Mouse (Mus musculus): ENCODE measurements around the gene Psme3. TPM values are rescaled to one million over a fixed set of nuclear protein-coding genes. Genes with fewer than 3 reads are reported as not detected.

Psme3 gene
- 138 and 148 TPM in 2 replicates for polyA plus RNA-seq (2015; fragmentation: Nextera tagmentation; extraction: Ambion mirVana)

DNA sequence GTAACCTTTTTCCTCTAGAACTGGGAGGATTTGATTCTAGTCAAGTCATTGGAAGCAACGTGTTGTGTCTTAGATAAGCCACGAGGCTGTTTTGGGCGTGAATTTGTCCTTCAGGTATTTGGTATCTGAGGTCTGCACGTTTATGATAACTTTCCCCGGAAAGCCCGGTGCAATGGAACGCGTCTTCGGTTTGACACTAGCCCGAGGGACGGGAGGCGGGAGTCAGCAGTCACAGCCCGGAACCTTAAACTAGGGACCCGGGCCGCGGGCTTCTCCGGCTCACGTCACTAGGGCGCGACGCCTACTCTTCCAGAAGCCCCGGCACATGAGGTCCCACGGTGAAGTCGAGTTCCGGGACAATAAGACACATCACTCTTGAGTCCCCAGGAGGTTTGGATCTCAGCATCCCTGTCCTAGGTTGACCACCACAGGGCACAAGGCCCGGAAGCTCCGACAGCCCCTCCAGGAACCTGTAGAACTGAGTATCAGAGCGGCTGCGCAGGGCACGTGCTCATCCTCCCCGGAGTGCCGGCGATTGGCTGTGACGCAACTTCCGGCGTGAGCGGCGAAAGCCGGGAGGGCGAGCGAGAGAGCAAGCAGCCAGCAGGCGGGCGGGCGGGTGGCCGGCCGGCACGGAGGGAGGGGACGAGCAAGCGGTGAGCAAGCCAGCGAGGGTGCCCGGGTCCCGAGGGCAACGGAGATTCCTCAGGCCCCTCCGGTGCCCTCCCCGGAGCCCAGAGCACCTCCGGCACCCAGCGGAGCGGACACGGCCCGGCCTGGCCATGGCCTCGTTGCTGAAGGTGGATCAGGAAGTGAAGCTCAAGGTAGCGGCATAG is at the start of gene Psme3:
Psme3 (plus strand) TSS at position 549 of the 836 bp plus-strand sequence.
- Histone ChIP-seq H3K36me3 (peaks cover 31% of the 10 kb centered on the region), H3K27me3 (no peaks in the 10 kb centered on the region), H3K4me1 (peaks cover 14% of the 10 kb centered on the region), H3K27ac (peak within 1 kb of the TSS; percentile 73), H3K9ac (peak within 1 kb of the TSS; percentile 92), H3K9me3 (no peaks in the 10 kb centered on the region), H3K4me2 (peak within 1 kb of the TSS; percentile 98), H3K4me3 (peak within 1 kb of the TSS; percentile 83)
- under 1% methylated on average over 62 of the region's 62 CpGs for WGBS
- peak; percentile 85 for ATAC-seq (ENCODE audit: insufficient number of reproducible peaks, insufficient read depth, low FRiP score, low TSS enrichment, low read depth)

DNA sequence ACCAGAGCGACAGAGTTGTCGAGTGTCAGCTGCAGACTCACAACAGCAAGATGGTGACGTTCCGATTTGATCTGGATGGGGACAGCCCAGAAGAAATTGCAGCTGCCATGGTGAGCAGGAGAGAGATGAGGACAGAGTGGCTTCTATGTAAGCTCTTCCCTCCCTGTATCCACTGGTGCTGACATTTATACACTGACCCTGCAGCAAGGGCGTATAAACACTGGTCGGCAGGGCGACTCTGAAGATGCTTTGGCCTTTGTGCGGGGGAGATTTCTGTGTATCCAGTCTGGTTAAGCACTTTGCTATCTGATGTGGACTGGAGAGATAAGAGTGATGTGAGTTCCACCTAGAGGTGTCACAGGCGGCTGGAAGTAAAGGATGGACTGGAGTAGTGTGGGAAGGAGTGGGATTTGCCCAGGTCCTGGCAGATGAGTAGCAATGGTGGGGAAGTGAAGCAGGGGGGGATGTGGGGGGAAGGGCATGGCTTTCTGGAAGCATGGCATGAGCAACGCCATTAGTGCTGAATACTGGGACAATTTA is 46.4 kb upstream of the Psme3 start:
- no peak overlapping the region for H3K4me2 ChIP-seq
- ATAC-seq (ENCODE audit: insufficient number of reproducible peaks, insufficient read depth, low FRiP score, low TSS enrichment, low read depth), result no peak
- peaks cover 44% of the 10 kb centered on the region for H3K27me3 ChIP-seq
- H3K4me3 ChIP-seq, result no peak overlapping the region
- H3K36me3 ChIP-seq, result no peaks in the 10 kb centered on the region
- WGBS, result 31% methylated on average over 10 of the region's 10 CpGs
- H3K9ac ChIP-seq, result no peak overlapping the region
- H3K4me1 ChIP-seq, result peaks cover 9% of the 10 kb centered on the region
- H3K9me3 ChIP-seq, result no peaks in the 10 kb centered on the region
- H3K27ac ChIP-seq, result no peak overlapping the region

DNA sequence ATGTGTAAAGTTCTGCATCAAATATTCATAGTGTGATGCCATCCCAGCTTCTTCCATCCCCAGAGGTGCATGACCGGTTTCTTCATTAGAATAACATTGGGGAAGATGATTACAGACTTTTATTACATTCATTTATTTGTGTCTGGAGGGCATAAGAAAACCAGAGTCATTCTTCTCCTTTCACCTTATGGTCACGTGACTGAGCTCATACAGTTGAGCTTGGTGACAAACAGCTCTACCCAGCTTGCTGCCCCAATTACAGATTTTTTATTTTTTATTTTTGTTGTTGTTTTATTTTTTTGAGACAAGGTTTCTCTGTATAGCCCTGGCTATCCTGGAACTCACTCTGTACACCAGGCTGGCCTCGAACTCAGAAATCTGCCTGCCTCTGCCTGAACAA is 43.6 kb upstream of the Psme3 start:
- Histone ChIP-seq H3K36me3 (peaks cover 12% of the 10 kb centered on the region; the same call in 1 of the 2 replicates), H3K4me1 (peaks cover 16% of the 10 kb centered on the region), H3K4me2 (no peak overlapping the region), H3K27me3 (peaks cover 21% of the 10 kb centered on the region), H3K27ac (no peak overlapping the region), H3K9ac (no peak overlapping the region), H3K4me3 (no peak overlapping the region), H3K9me3 (no peaks in the 10 kb centered on the region)
- no peak for ATAC-seq (ENCODE audit: insufficient number of reproducible peaks, insufficient read depth, low FRiP score, low TSS enrichment, low read depth)
- 86% methylated on average over 3 of the region's 3 CpGs for WGBS

DNA sequence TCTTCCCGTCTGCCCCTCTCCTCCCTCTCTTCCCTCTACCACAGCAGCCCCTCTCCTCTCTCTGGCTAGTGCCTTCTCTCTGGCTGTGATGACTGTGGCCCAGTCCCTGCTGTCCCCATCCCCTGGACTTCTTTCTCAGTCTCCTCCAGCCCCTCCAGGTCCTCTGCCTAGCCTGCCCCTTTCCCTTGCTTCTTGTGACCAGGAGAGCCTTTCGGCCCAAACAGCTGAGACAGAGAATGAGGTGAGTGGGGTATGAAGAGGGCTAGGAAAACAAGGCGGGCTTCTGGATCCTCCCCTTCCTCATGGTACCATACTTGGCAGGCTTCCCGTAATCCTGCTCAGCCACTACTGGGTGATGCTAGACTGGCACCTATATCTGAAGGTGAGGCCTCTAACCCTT is 40.7 kb upstream of the Psme3 start:
- Histone ChIP-seq H3K4me2 (no peak overlapping the region), H3K36me3 (peaks cover 12% of the 10 kb centered on the region; the same call in 1 of the 2 replicates), H3K27ac (no peak overlapping the region), H3K9ac (no peak overlapping the region), H3K9me3 (no peaks in the 10 kb centered on the region), H3K27me3 (0 out of 2 replicates have a peak, but pooled peaks cover 8% of the 10 kb centered on the region), H3K4me1 (peaks cover 30% of the 10 kb centered on the region), H3K4me3 (no peak overlapping the region)
- 77% methylated on average over 4 of the region's 4 CpGs for WGBS
- no peak for ATAC-seq (ENCODE audit: insufficient number of reproducible peaks, insufficient read depth, low FRiP score, low TSS enrichment, low read depth)

DNA sequence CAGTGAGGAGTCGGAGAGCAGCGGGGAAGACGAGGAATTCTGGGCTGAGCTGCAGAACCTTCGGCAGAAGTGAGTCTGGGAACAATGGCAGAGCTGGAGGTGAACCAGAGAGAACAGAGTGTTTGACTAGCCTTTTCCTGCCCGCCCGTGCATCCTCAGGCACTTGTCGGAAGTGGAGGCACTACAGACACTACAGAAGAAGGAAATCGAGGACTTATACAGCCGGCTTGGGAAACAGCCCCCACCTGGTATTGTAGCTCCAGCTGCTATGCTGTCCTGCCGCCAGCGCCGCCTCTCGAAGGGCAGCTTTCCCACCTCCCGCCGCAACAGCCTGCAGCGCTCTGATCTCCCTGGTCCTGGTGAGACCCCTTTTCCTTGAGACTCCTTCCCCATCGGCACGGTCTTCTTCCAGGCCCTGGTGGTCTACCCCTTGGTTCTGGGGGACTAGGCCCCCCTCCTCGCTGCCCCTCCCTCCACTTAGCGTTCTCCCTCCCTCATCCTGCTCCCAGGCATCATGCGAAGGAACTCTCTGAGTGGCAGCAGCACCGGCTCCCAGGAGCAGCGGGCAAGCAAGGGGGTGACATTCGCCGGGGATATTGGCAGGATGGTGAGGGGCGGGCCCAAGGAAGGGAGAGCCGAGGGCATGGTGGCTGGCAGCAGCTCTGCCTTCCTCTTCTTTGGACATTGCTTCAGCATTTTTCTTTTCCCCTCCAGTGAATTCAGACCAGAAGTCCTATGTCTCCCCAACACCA is 39.5 kb upstream of the Psme3 start:
- Histone ChIP-seq H3K4me3 (peak overlapping the region; percentile 16; the same call in 1 of the 2 replicates), H3K27ac (no peak overlapping the region), H3K9ac (peak overlapping the region; percentile 36; the same call in 1 of the 2 replicates), H3K4me1 (peaks cover 30% of the 10 kb centered on the region), H3K36me3 (peaks cover 12% of the 10 kb centered on the region; the same call in 1 of the 2 replicates), H3K27me3 (0 out of 2 replicates have a peak, but pooled peaks cover 3% of the 10 kb centered on the region), H3K4me2 (peak overlapping the region; percentile 20), H3K9me3 (no peaks in the 10 kb centered on the region)
- ATAC-seq (ENCODE audit: insufficient number of reproducible peaks, insufficient read depth, low FRiP score, low TSS enrichment, low read depth), result no peak
- WGBS, result 30% methylated on average over 27 of the region's 27 CpGs

DNA sequence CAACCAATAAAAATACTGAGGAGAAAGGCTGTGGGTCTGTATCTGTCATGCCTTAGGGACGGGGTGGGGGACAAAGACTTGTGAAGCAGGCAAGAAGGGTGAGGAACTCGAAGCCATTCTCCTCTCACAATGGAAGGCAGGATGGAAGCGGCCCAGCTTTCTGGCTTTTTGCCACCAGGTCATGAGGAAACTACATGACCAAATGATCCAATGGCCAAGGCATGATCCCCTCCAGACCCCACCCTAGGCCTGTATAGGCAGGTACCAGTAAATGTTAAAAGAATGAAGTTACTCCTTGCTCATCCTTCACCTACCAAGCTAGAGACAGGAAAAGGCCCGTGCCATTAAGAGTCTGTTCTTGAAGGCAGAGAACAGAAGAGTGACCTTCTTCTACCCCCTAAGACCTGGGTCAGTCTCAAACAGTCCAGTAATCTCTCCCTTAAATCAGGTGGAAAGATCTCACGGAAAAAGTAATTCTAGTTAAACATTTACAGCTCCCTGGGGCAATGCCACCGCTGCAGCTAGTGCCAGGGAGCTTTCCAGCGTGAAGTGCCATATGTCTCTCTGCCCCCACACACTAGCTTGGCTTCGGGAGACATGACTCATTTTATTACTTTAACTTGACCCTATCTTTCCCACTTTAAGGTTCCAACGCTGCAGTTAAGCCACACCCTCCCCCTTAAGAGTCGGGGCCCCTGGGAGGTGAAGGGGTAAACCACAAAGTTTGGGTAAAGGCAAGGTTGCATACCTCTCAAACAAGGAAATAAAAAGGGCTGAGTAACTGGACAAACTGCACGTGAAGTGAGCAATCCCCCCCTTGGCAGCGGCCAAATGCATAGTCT is 38.4 kb upstream of the Psme3 start:
- H3K4me2 ChIP-seq, result peak overlapping the region; percentile 89

DNA sequence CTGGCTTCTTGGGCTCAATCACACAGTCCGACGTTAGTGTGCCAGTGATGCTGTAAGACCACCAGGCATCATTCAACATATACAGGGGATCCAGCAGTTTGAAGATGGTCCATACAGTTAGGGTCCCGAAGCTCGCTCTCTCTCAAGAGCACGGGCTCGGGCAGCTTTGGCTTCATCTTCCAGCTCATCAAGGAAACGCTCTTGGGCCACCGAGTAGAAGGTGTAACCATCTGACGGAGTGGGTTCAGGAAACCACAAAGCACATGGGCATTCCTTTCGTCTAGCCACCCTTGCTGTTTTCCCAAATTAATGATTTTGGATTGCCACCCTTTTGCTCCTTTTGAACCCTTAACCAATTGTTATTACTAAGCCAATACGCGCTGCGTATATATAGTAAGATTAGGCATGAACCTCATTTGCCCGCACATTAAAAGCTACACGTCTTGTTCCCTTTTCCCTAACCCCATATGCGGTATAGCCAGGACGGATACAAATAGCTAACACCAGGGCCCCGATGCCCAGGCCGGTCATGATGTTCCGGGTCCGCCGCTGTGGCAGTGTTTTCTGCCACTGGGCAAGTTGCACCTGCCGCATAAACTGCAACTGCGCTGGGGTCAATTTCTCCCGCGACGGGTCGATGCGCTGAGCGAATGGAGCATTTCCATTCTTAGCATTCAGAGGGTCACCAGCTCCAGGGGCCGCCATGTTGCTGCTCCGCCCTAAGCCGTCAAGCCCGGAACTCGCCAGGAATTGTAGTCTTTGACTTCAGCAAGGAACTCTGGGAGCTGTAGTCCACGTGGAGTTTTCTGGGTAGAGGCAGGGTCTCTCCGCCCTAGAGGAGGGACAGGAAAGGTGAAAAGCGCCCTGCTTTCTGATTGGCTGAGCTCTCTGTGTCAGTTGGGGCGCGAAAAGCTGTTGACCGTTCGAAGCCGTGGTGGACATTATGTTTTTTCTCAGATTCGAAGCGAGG is 37.5 kb upstream of the Psme3 start, which contains the start of the genes Cntd1 and Coa3:
Cntd1 (plus strand) TSS at position 790 of the 970 bp plus-strand sequence.
Coa3 (minus strand) TSS at position 892 of the 970 bp plus-strand sequence.
- peak within 1 kb of the TSS; percentile 89 for H3K4me2 ChIP-seq
- 10% methylated on average over 45 of the region's 45 CpGs for WGBS
- peaks cover 30% of the 10 kb centered on the region for H3K4me1 ChIP-seq
- ATAC-seq (ENCODE audit: insufficient number of reproducible peaks, insufficient read depth, low FRiP score, low TSS enrichment, low read depth), result peak; percentile 95
- peak within 1 kb of the TSS; percentile 83 for H3K4me3 ChIP-seq
- no peak within 1 kb of the TSS for H3K27ac ChIP-seq
- peaks cover 12% of the 10 kb centered on the region; the same call in 1 of the 2 replicates for H3K36me3 ChIP-seq
- H3K27me3 ChIP-seq, result 0 out of 2 replicates have a peak, but pooled peaks cover 3% of the 10 kb centered on the region
- H3K9me3 ChIP-seq, result no peaks in the 10 kb centered on the region
- peak within 1 kb of the TSS; percentile 84 for H3K9ac ChIP-seq

More for the DNA sequence above, 38.4 kb upstream of the Psme3 start:
- H3K4me3 ChIP-seq, result peak overlapping the region; percentile 83
- peaks cover 30% of the 10 kb centered on the region for H3K4me1 ChIP-seq
- 70% methylated on average over 12 of the region's 12 CpGs for WGBS
- H3K27ac ChIP-seq, result no peak overlapping the region
- no peaks in the 10 kb centered on the region for H3K9me3 ChIP-seq
- 0 out of 2 replicates have a peak, but pooled peaks cover 3% of the 10 kb centered on the region for H3K27me3 ChIP-seq
- H3K36me3 ChIP-seq, result peaks cover 12% of the 10 kb centered on the region; the same call in 1 of the 2 replicates
- peak overlapping the region; percentile 84 for H3K9ac ChIP-seq
- ATAC-seq (ENCODE audit: insufficient number of reproducible peaks, insufficient read depth, low FRiP score, low TSS enrichment, low read depth), result no peak

DNA sequence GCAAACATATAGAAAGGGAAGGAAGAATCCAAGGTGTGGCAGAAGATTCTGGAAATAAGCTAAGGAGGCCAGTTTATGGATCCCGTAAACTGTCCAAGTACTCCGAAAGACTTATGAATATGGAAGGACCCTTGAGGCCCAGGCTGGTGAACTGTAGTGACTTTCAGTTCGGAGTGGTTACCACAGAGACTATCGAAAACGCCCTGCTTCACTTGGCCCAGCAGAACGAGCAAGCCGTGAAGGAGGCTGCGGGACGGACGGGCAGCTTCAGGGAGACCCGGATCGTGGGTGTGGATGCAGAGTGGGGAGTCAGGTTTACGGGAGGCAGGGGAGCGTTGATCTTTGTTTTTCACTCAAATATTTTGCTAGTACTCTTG is 36.8 kb upstream of the Psme3 start:
- no peak for ATAC-seq (ENCODE audit: insufficient number of reproducible peaks, insufficient read depth, low FRiP score, low TSS enrichment, low read depth)
- Histone ChIP-seq H3K4me1 (peaks cover 32% of the 10 kb centered on the region), H3K9ac (peak overlapping the region; percentile 84; the same call in 1 of the 2 replicates), H3K9me3 (no peaks in the 10 kb centered on the region), H3K27ac (no peak overlapping the region), H3K36me3 (peaks cover 12% of the 10 kb centered on the region; the same call in 1 of the 2 replicates), H3K27me3 (0 out of 2 replicates have a peak, but pooled peaks cover 3% of the 10 kb centered on the region), H3K4me2 (peak overlapping the region; percentile 89), H3K4me3 (peak overlapping the region; percentile 83)
- 64% methylated on average over 14 of the region's 14 CpGs for WGBS

DNA sequence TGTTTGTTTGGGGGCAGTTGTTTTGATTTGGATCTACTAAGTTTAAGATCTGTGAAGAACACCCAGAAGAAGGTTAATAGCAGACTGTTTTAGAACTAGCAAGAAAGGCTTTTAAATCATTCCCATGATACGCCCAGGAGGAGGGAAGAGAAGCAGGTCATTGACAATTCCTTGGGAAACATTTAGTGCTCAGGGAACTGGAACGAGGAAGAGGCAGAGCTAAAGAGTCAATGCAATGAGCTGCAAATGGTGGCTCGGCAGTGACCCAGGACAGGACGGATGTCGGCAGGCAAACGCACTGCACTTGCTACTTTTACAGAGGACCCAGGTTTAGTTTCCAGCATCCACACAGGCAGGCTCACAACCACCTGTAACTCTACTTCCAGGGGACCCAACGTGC is 35.2 kb upstream of the Psme3 start:
- H3K4me1 ChIP-seq, result peaks cover 37% of the 10 kb centered on the region
- no peaks in the 10 kb centered on the region for H3K9me3 ChIP-seq
- WGBS, result 53% methylated on average over 7 of the region's 7 CpGs
- 0 out of 2 replicates have a peak, but pooled peaks cover 3% of the 10 kb centered on the region for H3K27me3 ChIP-seq
- H3K36me3 ChIP-seq, result peaks cover 12% of the 10 kb centered on the region; the same call in 1 of the 2 replicates
- H3K4me2 ChIP-seq, result no peak overlapping the region
- no peak overlapping the region for H3K4me3 ChIP-seq
- H3K27ac ChIP-seq, result no peak overlapping the region
- H3K9ac ChIP-seq, result no peak overlapping the region
- ATAC-seq (ENCODE audit: insufficient number of reproducible peaks, insufficient read depth, low FRiP score, low TSS enrichment, low read depth), result no peak

Data from embryonic facial prominence, embryonic 13.5 days (tissue).